Mouse (Mus musculus) hindbrain, embryonic 11.5 days (tissue): ENCODE data around the gene Rccd1. TPM values are rescaled to one million over a fixed set of nuclear protein-coding genes. Genes with fewer than 3 reads are reported as not detected.

Experiments
- ATAC-seq: fragments of 200-750 bp; cut with Nextera tagmentation; 2 replicates; pipeline ENCODE4 v1.8.0; 2017; ENCODE audit warnings: mild to moderate bottlenecking, moderate TSS enrichment, moderate library complexity; ENCODE audit not compliant: low FRiP score
- DNase-seq: peaks from one replicate; pipeline ENCODE4 v3.0.0-alpha.2; 2015; ENCODE audit warnings: low spot score
- H3K27ac ChIP-seq: fragments of 300-500 bp; sonication (generic); 2 replicates; pipeline ENCODE4 v1.5.1; 2014; ENCODE audit warnings: mild to moderate bottlenecking, low read depth, low read length
- H3K27me3 ChIP-seq: fragments of 300-500 bp; sonication (generic); 2 replicates; pipeline ENCODE4 v1.6.1; 2014; ENCODE audit warnings: mild to moderate bottlenecking, low read length, moderate library complexity, mixed read lengths; ENCODE audit not compliant: control insufficient read depth, insufficient read depth
- H3K36me3 ChIP-seq: fragments of 300-500 bp; sonication (generic); 2 replicates; pipeline ENCODE4 v1.6.1; 2014; ENCODE audit warnings: mild to moderate bottlenecking, low read length, moderate library complexity, mixed read lengths; ENCODE audit not compliant: control insufficient read depth, insufficient read depth
- H3K4me1 ChIP-seq: fragments of 300-500 bp; sonication (generic); replicated peaks from 2 replicates; pipeline ENCODE4 v1.6.1; 2014; ENCODE audit warnings: low read length, mixed read lengths; ENCODE audit not compliant: control insufficient read depth, insufficient read depth
- H3K4me2 ChIP-seq: fragments of 300-500 bp; sonication (generic); replicated peaks from 2 replicates; pipeline ENCODE4 v1.6.1; 2014; ENCODE audit warnings: mild to moderate bottlenecking, low read depth, low read length
- H3K4me3 ChIP-seq: fragments of 300-500 bp; sonication (generic); 2 replicates; pipeline ENCODE4 v1.5.1; 2014; ENCODE audit warnings: low read depth, low read length
- H3K9ac ChIP-seq: fragments of 300-500 bp; sonication (generic); 2 replicates; pipeline ENCODE4 v1.6.1; 2014; ENCODE audit warnings: low read depth, low read length
- H3K9me3 ChIP-seq: fragments of 300-500 bp; sonication (generic); 2 replicates; pipeline ENCODE4 v1.6.1; 2016; ENCODE audit warnings: low read length; ENCODE audit not compliant: control insufficient read depth
- WGBS: fragments of 180-500 bp; shearing (Covaris S2); extraction: QIAGEN DNeasy Blood & Tissue Kit; methylation state at CpG from one replicate; pipeline ENCODE4 v1.1.7; 2014; 5-methylcytosine and 5-hydroxymethylcytosine counted together
- polyA plus RNA-seq: library from polyadenylated mRNA; unstranded; fragments of >200 nt; fragmentation: Nextera tagmentation; extraction: Ambion mirVana; gene quantifications from 2 replicates; pipeline ENCODE4 v1.2.1, GENCODE M21; 2014

The Rccd1 gene
- polyA plus RNA-seq, 1 experiment from 2014 or later, result 11.7 TPM

DNA sequence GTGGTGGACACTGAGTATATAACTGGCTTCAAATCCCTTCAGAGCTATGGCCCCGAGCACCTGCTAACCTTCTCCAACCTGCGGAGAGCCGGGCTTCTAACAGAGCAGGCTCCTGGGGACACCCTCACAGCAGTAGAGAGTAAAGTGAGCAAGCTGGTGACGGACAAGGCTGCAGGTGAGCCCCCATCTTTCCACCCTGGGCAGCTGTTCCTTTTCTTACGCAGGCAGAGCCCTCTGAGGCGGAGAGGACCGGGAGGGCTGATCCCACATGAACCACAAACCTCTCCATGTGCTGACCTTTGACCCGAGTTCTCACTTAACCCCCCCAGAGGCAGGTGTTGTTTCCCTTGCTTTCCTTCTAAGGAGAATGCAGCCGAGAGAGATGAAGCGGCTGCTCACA is 36.5 kb downstream of the Rccd1 start:
- 71% methylated on average over 10 of the region's 10 CpGs for WGBS

GRCm38 (mm10) chr7:80285725-80286124 is 38.5 kb downstream of the Rccd1 start:
- no peak overlapping the region for H3K9ac ChIP-seq
- no peaks in the 10 kb centered on the region for H3K9me3 ChIP-seq
- 94% methylated on average over 6 of the region's 6 CpGs for WGBS
- no peaks in the 10 kb centered on the region for H3K27me3 ChIP-seq
- DNase-seq (no peak), ATAC-seq (no peak)
- no peak overlapping the region for H3K4me3 ChIP-seq
- no peak overlapping the region for H3K27ac ChIP-seq
- 0 out of 2 replicates have a peak, but pooled peaks cover 2% of the 10 kb centered on the region for H3K36me3 ChIP-seq
- H3K4me2 ChIP-seq, result no peak overlapping the region
- no peaks in the 10 kb centered on the region for H3K4me1 ChIP-seq

More for the DNA sequence above, 36.5 kb downstream of the Rccd1 start:
- Histone ChIP-seq H3K27ac (no peak overlapping the region), H3K4me2 (no peak overlapping the region), H3K9me3 (no peaks in the 10 kb centered on the region), H3K4me1 (no peaks in the 10 kb centered on the region), H3K4me3 (no peak overlapping the region), H3K9ac (no peak overlapping the region), H3K27me3 (no peaks in the 10 kb centered on the region), H3K36me3 (0 out of 2 replicates have a peak, but pooled peaks cover 2% of the 10 kb centered on the region)
- ATAC-seq (no peak), DNase-seq (no peak)

DNA sequence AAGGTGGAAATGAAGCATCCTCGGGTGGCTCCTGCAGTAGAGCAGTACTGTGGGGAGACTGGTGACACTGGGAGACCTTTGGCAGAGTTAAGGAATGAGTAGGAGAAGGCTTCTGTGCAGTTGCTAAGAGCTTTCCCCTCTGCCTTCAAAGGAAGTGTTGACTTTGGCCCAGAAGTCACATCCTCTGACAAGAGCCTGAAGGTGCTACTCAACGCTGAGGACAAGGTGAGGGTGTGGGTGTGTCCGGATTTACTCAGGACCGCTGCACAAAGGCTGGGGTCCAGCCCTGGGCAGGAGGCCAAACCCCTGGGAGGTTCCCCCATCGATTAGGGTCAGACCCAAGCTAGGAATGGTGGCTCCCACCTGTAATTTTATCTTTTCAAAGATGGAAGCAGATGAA is 39.9 kb downstream of the Rccd1 start:
- H3K27ac ChIP-seq, result no peak overlapping the region
- 0 out of 2 replicates have a peak, but pooled peaks cover 2% of the 10 kb centered on the region for H3K36me3 ChIP-seq
- no peak overlapping the region for H3K4me3 ChIP-seq
- H3K27me3 ChIP-seq, result no peaks in the 10 kb centered on the region
- H3K9ac ChIP-seq, result no peak overlapping the region
- H3K9me3 ChIP-seq, result no peaks in the 10 kb centered on the region
- no peak overlapping the region for H3K4me2 ChIP-seq
- no peak for ATAC-seq
- WGBS, result 90% methylated on average over 5 of the region's 5 CpGs
- no peaks in the 10 kb centered on the region for H3K4me1 ChIP-seq
- no peak for DNase-seq

DNA sequence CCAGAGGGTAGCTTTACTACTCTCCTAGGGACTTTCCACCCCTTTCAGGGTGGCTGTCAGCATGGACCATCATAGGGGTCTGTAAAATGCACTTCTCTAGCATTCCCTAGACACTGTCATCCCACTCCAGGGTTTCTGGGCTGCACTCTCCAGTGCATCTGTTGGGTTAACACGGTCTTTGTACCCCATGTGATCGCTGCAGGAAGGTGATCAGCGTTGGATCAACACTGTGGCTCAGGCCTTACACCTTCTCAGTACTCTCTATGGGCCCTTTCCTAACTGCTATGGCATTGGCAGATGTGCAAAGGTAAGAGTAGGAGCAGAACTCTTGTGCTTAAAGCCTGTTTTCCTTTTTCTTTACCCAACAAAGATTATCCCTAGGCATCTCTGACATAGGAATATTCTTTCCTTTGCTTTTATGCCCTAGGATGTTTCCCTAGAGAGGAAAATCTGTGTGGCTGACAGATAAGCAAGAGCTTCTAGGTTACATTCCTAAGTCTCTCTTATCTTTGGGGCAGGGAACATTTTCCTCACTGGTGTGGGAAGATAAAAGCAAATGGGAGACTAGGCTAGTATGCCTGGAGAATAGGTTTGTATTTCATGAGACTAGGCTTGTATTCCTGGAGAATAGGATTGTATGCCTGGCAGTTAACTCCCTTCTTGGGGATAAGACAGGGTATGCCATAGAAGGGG is 40.9 kb downstream of the Rccd1 start:
- Histone ChIP-seq H3K36me3 (0 out of 2 replicates have a peak, but pooled peaks cover 2% of the 10 kb centered on the region), H3K4me3 (no peak overlapping the region), H3K27ac (no peak overlapping the region), H3K4me2 (no peak overlapping the region), H3K9me3 (no peaks in the 10 kb centered on the region), H3K4me1 (no peaks in the 10 kb centered on the region), H3K27me3 (no peaks in the 10 kb centered on the region), H3K9ac (no peak overlapping the region)
- ATAC-seq (no peak), DNase-seq (no peak)
- WGBS, result 79% methylated on average over 3 of the region's 3 CpGs

DNA sequence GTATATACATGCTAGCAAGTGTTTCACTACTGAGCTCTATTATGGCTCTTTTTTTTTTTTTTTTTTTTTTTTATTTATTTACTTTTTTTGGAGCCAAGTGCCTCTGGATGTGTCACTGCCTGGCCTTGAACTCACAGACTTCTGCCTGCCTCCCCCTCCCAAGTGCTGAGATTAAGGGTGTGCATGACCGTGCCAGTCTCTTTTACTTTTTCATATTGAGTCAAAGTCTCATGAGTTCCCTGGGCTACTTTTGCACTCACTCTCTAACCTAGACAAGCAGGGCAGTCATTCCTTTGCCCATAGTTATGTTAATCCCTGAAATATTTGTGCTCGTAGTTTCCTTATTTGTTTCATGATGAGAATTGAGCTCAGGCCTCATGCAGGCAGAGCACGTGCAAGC is 42.6 kb downstream of the Rccd1 start:
- H3K36me3 ChIP-seq, result 0 out of 2 replicates have a peak, but pooled peaks cover 2% of the 10 kb centered on the region
- WGBS, result 88% methylated on average over 3 of the region's 3 CpGs
- H3K4me1 ChIP-seq, result no peaks in the 10 kb centered on the region

GRCm38 (mm10) chr7:80280998-80281397 is 43.3 kb downstream of the Rccd1 start:
- Histone ChIP-seq H3K27ac (no peak overlapping the region), H3K4me3 (no peak overlapping the region), H3K36me3 (peaks cover 2% of the 10 kb centered on the region; the same call in 1 of the 2 replicates), H3K9ac (no peak overlapping the region), H3K27me3 (no peaks in the 10 kb centered on the region), H3K4me2 (no peak overlapping the region), H3K4me1 (no peaks in the 10 kb centered on the region), H3K9me3 (no peaks in the 10 kb centered on the region)
- 90% methylated on average over 2 of the region's 2 CpGs for WGBS
- ATAC-seq (no peak), DNase-seq (no peak)

More for the DNA sequence above, 42.6 kb downstream of the Rccd1 start:
- H3K4me3 ChIP-seq, result no peak overlapping the region
- DNase-seq, result no peak
- no peak overlapping the region for H3K27ac ChIP-seq
- H3K9ac ChIP-seq, result no peak overlapping the region
- no peak overlapping the region for H3K4me2 ChIP-seq
- no peaks in the 10 kb centered on the region for H3K9me3 ChIP-seq
- no peaks in the 10 kb centered on the region for H3K27me3 ChIP-seq
- ATAC-seq, result no peak

GRCm38 (mm10) chr7:80280032-80280431 is 44.2 kb downstream of the Rccd1 start:
- H3K4me1 ChIP-seq, result no peaks in the 10 kb centered on the region
- H3K27me3 ChIP-seq, result no peaks in the 10 kb centered on the region
- no peak for DNase-seq
- peaks cover 7% of the 10 kb centered on the region for H3K36me3 ChIP-seq
- H3K4me3 ChIP-seq, result no peak overlapping the region
- no peak overlapping the region for H3K4me2 ChIP-seq
- no peak overlapping the region for H3K27ac ChIP-seq
- H3K9ac ChIP-seq, result no peak overlapping the region
- peaks cover 3% of the 10 kb centered on the region for H3K9me3 ChIP-seq
- ATAC-seq, result no peak
- 81% methylated on average over 10 of the region's 10 CpGs for WGBS

GRCm38 (mm10) chr7:80276374-80276773 is 47.9 kb downstream of the Rccd1 start:
- Histone ChIP-seq H3K9me3 (peaks cover 9% of the 10 kb centered on the region), H3K4me1 (no peaks in the 10 kb centered on the region), H3K9ac (no peak overlapping the region), H3K27me3 (no peaks in the 10 kb centered on the region), H3K36me3 (peaks cover 21% of the 10 kb centered on the region), H3K27ac (no peak overlapping the region), H3K4me2 (no peak overlapping the region), H3K4me3 (no peak overlapping the region)
- 98% methylated on average over 4 of the region's 4 CpGs for whole genome bisulfite sequencing
- ATAC-seq (no peak), DNase-seq (no peak)

DNA sequence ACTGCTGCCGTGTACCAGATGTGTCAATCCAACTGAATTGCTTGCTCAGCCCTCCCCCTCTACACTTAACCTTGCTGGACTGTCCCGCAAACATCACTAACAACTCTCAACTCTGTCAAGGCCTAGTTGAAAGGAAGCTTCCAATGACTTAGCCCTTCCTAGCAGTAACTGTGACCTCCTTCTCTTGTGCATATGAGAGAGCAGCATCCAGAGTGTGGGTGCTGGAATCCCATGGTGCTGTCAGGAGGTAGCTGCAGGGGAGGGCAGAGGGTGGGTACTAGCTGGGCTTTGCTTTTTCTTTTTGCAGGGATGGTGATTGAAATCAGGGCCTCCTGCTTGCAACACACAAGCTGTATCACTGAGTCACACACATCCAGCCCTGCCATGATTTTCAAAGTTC is 50.8 kb downstream of the Rccd1 start:
- Histone ChIP-seq H3K4me3 (no peak overlapping the region), H3K9ac (no peak overlapping the region), H3K27me3 (no peaks in the 10 kb centered on the region), H3K9me3 (peaks cover 9% of the 10 kb centered on the region), H3K27ac (no peak overlapping the region), H3K4me1 (0 out of 2 replicates have a peak, but pooled peaks cover 2% of the 10 kb centered on the region), H3K4me2 (no peak overlapping the region), H3K36me3 (peaks cover 21% of the 10 kb centered on the region)
- ATAC-seq, result no peak
- no peak for DNase-seq
- 89% methylated on average over 2 of the region's 2 CpGs for WGBS
